Mouse (Mus musculus): ENCODE results near the gene Mab21l2.

The Mab21l2 gene

DNA sequence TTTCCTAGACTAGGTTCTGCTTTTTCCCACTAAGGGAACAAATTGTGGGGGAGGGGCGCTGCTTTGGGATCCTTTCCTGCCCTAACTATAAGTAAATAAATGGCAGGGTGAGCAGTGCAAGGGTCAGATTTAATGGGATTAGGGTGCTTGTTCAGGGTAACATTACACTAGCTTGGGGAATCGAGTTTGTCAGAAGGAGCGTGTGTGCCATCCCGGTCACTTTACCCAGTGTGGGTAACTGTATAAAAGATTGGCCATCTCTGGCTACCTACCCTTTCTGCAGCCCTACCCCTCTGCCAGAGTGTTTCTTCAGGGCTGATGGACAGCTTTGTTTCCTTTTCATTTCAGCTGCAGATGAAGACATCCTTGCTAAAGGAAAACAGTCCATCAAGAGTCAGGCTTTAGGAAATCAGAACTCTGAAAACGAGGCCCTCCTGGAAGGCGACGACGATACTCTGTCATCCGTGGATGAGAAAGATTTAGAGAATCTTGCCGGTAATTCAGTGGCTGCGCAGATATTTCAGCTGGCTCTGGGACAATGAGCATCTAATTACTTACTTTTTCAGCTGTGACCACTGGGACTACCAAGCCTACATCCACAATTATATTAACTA is 8.8 kb downstream of the Mab21l2 start:
- no peak for DNase-seq (ENCODE audit: low spot score)

DNA sequence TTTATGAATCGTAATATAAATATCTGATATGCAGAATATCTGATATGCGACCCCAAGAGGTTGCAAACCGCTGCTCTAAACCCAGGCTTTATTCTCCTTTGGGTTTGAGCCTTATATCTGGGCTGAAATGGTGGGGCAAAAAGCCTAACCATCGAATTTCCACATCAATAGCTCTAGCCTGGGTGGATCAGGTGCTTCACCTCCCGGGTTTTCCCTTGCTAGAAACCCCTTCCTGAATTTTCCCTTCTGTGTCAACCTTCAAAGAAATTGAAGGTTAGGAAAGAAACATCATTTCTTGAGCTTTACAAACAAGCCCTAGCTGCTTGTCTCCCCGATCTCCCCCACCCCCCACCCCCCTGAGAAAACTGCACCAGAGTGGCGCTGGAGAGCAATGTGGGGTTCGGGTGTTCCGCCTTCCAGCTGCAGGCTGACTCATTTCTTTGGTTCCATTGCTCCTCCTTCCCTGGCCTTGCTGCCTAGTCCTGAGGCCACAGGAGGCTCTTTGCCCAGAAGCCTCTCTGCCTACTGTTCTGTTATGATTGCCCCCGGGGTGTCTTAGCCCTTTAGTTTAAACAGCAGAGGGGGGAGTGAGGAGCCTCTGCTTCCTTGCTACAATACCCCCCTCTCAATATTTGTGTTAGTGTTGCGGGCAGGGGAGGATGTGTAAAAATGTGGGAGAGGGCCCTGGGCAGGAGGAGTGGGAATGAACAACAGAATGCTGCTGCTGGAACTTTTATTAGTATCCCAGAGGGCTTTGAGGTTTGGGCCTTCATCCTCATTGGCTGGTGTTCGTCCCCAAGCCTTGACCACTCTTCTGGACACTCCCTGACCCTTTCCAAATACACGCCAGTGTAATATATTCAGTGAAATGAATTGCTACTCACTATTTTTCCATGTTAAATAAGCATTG is 9.5 kb downstream of the Mab21l2 start:
- no peak for DNase-seq (ENCODE audit: low spot score)

DNA sequence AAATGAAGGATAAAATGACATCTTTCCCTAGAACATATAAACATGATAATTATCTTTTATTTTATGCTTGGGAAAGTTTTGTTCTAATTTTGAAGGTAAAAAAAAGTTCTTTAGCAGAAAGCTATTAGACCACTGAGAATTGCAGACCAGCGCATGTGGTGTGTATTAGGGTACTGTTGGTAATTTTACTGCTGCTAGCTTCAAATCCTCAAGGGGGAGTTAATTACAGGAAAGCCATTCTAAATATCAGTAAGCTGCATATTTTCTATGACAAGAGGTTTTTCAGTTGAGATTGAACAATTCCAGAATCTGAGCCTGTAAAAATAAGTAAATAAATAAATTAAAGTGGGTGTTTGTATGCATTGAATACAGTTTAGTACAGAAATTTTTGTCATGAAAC is 11.7 kb downstream of the Mab21l2 start:
- DNase-seq (ENCODE audit: low spot score): no peak

DNA sequence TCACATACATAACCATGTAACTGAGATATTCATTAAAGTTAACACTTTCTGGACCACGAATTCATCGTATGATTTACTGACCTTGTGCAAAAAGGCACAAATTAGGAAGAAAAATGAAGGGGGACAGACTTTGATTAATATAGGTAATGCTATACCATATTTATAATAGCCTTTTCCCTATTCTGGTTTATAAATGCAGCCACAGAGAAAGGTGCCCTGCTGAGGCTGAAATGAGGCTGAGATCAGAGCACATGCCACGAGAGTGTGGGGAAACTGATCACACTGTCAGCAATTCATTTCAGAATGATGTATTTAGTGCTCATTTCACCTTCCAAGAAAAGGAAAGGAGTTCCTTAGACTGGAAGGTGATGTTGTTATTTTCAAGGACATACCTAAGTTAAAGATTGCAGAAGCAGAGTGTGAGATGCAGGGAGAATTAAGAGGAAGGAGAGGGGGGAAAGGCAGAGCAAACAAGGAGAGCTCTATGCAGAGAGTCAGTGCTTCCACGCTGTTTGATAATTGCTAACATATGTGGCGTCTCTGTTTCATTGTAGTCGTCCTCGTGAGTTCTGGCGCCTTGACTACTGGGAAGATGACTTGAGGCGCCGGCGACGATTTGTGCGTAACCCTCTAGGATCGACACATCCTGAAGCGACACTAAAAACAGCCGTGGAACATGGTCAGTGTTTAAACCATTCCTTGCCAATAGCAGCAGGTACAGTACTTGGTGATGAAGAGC is 16.7 kb downstream of the Mab21l2 start:
- DNase-seq (ENCODE audit: low spot score): no peak

DNA sequence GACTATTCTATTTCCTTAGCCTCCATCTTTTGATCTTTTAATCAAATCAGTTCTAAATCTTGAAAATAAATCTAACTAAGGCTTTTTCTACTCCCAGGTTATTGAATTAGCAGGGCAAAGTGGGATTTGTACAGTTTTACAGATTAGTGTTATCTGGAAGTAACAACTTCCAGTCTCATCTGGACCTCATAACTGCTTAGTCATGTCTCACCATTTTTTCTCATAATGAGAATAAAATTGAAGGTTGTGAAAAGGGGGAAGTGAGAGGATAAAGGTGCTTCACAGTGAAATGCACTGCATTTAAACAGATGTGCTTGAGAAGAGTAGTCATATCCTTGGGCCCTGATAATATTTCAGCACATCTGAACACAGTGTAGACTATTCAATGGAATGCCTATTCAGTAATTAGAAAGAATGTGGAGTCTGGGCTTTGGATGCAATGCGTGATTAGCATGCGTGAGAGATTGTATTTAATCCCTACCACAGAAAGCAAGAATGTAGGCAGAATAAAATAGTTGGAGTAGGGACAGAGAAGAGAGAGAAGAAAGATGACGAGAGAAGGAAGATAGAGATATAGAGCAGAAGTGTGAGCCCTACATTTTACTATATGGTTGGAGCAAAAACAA is 25.4 kb downstream of the Mab21l2 start:
- no peak for DNase-seq (ENCODE audit: low spot score)

DNA sequence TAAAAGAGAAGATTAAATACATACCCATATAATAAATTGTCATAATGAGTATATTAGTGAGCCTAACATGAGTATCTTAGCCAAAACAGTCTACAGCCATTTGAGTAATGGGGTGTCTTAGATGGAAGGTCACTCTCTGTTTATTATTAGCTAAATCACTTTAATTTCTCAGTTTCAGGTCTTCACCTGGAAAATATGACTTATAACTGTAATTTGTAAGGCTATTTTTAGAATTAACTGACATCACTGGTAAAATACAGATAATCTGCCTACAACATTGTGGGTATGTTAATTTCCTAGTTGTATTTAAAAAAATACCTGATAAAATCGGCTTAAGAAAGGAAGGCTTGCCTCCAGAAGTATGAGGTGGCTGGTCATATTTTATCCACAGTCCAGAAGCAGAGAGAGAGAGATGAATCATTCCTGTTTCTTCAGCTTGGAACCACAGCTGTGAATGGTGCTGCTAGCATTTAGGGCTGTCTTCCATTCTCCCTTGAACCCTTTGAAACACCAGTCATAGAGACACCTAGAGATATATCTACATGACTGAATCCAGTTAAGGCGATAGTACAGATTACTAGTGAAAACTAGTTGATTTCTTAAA is 29.8 kb downstream of the Mab21l2 start:
- no peak for DNase-seq (ENCODE audit: low spot score)

DNA sequence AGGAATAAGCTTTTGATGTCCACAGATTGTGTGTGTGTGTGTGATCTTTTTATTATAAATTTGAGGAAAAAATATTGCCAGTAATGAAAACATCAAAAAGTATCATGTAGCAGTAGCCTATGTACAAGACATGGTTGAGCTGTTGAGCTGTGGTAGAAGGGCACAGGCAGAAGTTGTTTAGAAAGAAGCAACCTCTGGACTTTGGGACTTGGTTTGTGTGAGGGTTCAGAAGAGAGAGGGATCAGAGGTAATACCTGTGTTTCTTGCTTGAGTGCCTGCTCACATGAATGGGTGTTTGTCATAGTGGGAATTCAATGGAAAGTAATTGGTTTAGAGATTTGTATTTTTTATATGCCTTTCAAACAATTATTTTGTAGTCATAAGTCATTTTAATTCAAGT is 47.8 kb downstream of the Mab21l2 start:
- DNase-seq (ENCODE audit: low spot score): no peak

Measured in ovary, postnatal 36 days (tissue).